Mouse (Mus musculus): ENCODE data around the gene Rapsn. TPM values are rescaled to one million over a fixed set of nuclear protein-coding genes. Genes with fewer than 3 reads are reported as not detected.

Rapsn gene
- polyA plus RNA-seq (2017; shearing (Covaris generic)) = 1 to 10 TPM; 1.2 to 9.4 TPM

DNA sequence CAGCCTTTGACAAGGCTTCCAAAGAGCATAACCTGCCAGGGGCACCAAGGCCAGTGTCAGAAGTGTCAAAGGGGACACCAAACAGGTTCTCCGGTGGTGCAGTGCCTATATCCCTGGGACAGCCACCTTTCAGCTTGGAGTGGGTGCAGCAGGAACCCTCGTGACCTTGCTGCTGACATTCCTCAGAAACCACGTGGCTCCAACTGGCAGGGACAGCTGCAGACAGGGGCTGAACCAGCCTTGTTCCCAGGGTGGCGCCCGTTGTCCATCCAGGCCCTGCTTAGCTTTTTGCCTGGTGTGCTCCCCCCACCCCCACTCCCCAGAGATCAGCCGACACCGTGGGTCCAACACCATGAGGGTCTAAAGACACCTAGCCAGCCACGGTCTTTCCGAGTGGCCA, at the start of gene Rapsn:
Gene Rapsn (plus strand): TSS at position 236 of the 400 bp plus-strand sequence.

DNA sequence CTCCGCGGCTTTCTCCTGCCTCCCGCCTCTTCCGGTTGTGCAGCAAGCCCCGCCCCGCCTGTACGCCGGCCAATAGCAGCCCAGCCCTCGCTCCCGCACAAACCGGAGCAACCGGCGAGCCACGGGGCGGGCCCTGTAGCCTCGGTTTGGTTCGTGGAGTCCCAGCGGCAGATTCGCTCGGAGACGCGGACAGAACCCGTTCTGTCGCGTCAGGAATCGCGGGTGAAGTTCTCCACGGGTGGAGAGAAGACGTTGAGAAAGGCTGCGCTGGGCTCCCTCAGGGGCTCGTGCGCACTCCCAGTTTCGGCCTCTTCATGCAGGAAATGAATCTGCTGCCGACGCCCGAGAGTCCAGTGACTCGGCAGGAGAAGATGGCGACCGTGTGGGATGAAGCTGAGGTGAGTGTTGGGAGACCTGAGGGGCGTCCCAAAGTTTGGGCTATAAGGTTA, 18.5 kb downstream of the Rapsn start, which contains the start of gene Psmc3:
Gene Psmc3 (plus strand): TSS at position 76 of the 449 bp plus-strand sequence.

DNA sequence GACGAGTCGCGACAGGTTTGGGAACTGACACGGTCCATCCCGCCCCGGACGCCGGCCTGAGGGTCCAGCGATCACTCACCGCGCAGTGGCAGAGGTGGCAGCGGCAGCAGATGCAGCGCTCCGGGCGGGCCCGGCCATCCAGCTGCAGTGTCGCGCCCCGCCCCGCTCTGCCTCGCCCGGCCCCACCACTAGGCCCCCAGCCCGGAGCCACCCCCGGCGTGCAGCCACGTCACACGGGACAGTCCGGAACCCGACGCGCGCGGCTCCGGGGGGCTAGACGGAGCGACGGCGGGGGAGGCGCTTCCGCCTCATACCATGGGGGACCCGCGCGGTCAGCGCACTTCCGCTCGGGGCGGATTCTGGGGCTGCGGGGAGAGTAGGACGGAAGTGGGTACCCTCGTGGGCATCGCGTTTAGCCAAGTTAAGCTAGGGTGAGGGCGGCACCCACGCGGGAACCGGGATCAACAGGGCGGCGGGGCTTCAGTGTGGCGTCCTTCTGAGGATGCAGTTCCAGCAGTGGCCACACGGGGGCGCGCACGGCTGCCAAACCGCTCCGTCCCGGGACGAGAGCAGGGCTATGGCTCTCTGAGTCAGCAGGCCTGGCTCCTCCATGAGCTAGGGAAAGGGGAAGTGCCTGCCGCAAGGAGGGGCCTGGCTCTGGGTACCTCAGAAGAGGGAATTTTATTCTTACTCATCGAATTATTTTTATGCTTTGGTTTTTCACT, 34.8 kb downstream of the Rapsn start, which contains the start of gene Slc39a13:
Gene Slc39a13 (minus strand): TSS at position 342 of the 725 bp plus-strand sequence.

DNA sequence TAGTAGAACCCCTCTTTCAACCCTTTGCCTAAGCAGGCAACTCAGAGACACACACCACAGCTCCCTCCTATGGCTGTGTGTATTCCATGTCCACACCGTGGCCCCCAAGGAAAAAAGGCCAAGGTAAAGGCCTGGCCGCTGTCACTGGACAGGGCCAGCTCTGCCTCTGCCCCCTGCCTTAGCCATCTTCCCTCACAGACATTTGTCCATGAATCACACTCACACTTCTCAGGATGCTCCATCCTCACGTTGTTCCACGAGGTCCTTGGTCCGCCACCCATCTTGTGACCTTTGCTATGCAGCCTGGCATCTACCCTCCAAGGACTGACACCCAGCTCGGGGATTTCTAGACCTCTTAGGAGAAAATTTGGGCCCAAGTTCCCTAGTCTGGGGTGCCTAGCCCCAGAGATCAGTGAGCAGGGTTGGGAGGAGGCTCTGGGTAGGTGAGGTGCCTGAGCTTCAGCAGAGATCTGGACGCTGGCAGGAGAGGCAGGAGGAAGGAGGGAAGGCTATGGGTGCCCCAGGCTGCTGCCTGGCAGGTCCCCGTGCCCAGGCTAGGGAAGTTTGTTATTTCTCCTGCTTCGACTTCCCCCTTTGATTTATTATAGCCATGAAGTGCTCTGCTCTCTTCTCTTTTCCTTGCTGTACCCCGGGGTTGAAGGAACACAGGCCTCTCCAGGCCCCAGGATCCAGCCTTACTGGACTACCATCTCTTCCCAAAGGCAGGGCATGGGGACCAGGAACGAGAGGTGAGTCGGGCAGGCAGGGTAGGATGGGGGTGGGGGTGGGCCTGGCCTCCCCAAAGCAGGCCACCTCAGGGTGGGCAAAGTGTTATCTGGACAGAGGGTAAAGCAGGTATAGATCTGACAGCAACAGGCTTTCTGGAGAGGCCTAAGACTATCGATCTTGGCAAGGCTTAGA, 46.6 kb downstream of the Rapsn start, which contains the start of gene Spi1:
Gene Spi1 (plus strand): TSS at position 616 of the 921 bp plus-strand sequence.

Other genes starting within 250 kb of the Rapsn start
- gene Mtch2, start 188.5 kb upstream of the Rapsn start, polyA plus RNA-seq (2017; shearing (Covaris generic)) = 100 to 1,000 TPM; 127 to 133 TPM
- 1 to 10 TPM; 3.4 to 3.8 TPM for gene C1qtnf4, start 149.8 kb upstream of the Rapsn start, polyA plus RNA-seq (2017; shearing (Covaris generic))
- gene Kbtbd4, start 130.9 kb upstream of the Rapsn start, polyA plus RNA-seq (2017; shearing (Covaris generic)) = 10 to 100 TPM; 42.4 to 45.3 TPM
- 100 to 1,000 TPM; 159 to 167 TPM for gene Ndufs3, start 130.8 kb upstream of the Rapsn start, polyA plus RNA-seq (2017; shearing (Covaris generic))
- 100 to 1,000 TPM in 1 of 2 experiments, 10 to 100 TPM in 1; 92.0 to 111 TPM for gene Celf1, start 95.2 kb upstream of the Rapsn start, polyA plus RNA-seq (2017; shearing (Covaris generic))
- 100 to 1,000 TPM; 257 to 287 TPM for gene Psmc3, start 18.4 kb downstream of the Rapsn start, polyA plus RNA-seq (2017; shearing (Covaris generic))
- gene Slc39a13, start 34.8 kb downstream of the Rapsn start, polyA plus RNA-seq (2017; shearing (Covaris generic)) = 10 to 100 TPM; 45.1 to 53.8 TPM
- 1 to 10 TPM in 1 of 2 experiments, under 1 TPM in 1; 0.53 to 5.9 TPM for gene Spi1, start 46.8 kb downstream of the Rapsn start, polyA plus RNA-seq (2017; shearing (Covaris generic))
- gene Mybpc3, start 82.5 kb downstream of the Rapsn start, polyA plus RNA-seq (2017; shearing (Covaris generic)) = under 1 TPM; 0.13 to 0.82 TPM
- gene Madd, start 148.2 kb downstream of the Rapsn start, polyA plus RNA-seq (2017; shearing (Covaris generic)) = 100 to 1,000 TPM; 117 to 151 TPM
- gene Nr1h3, start 167.2 kb downstream of the Rapsn start, polyA plus RNA-seq (2017; shearing (Covaris generic)) = 1 to 10 TPM in 1 of 2 experiments, under 1 TPM in 1; 0.27 to 2.1 TPM
- gene Acp2, start 167.3 kb downstream of the Rapsn start, polyA plus RNA-seq (2017; shearing (Covaris generic)) = 10 to 100 TPM; 18.0 to 19.7 TPM
- gene Ddb2, start 201.4 kb downstream of the Rapsn start, polyA plus RNA-seq (2017; shearing (Covaris generic)) = 10 to 100 TPM; 78.2 to 90.7 TPM
- gene Pacsin3, start 220.3 kb downstream of the Rapsn start, polyA plus RNA-seq (2017; shearing (Covaris generic)) = 1 to 10 TPM; 1.4 to 1.9 TPM
- 100 to 1,000 TPM; 109 to 121 TPM for gene Arfgap2, start 229.4 kb downstream of the Rapsn start, polyA plus RNA-seq (2017; shearing (Covaris generic))